Mouse (Mus musculus) forebrain, embryonic 15.5 days (tissue): ENCODE results near the gene Pkd1l1. TPM values are rescaled to one million over a fixed set of nuclear protein-coding genes. Genes with fewer than 3 reads are reported as not detected.
A peak's percentile ranks its signal among the peaks of the same experiment; 100 is the strongest.

Source experiments
- ATAC-seq: fragments of 200-750 bp; cut with Nextera tagmentation; replicated peaks from 2 replicates; pipeline ENCODE4 v1.8.0; 2017; ENCODE audit warnings: mild to moderate bottlenecking, moderate TSS enrichment, moderate library complexity
- H3K27ac ChIP-seq: fragments of 300-500 bp; sonication (generic); replicated peaks from 2 replicates; pipeline ENCODE4 v1.5.1; 2015; ENCODE audit warnings: mild to moderate bottlenecking, inconsistent platforms
- H3K27me3 ChIP-seq: fragments of 300-500 bp; sonication (generic); 2 replicates; pipeline ENCODE4 v1.6.1; 2015; ENCODE audit warnings: inconsistent platforms
- H3K36me3 ChIP-seq: fragments of 300-500 bp; sonication (generic); 2 replicates; pipeline ENCODE4 v1.6.1; 2015; ENCODE audit warnings: mild to moderate bottlenecking, inconsistent platforms
- H3K4me1 ChIP-seq: fragments of 300-500 bp; sonication (generic); 2 replicates; pipeline ENCODE4 v1.6.1; 2015; ENCODE audit warnings: inconsistent platforms
- H3K4me2 ChIP-seq: fragments of 300-500 bp; sonication (generic); replicated peaks from 2 replicates; pipeline ENCODE4 v1.6.1; 2015; ENCODE audit warnings: mild to moderate bottlenecking, inconsistent platforms
- H3K4me3 ChIP-seq: fragments of 300-500 bp; sonication (generic); 2 replicates; pipeline ENCODE4 v1.5.1; 2015; ENCODE audit warnings: mild to moderate bottlenecking, inconsistent platforms
- H3K9ac ChIP-seq: fragments of 300-500 bp; sonication (generic); replicated peaks from 2 replicates; pipeline ENCODE4 v1.6.1; 2015; ENCODE audit warnings: mild to moderate bottlenecking, inconsistent platforms
- H3K9me3 ChIP-seq: fragments of 300-500 bp; sonication (generic); 2 replicates; pipeline ENCODE4 v1.6.1; 2016; ENCODE audit warnings: inconsistent platforms
- WGBS: fragments of 180-500 bp; shearing (Covaris S2); methylation state at CpG from one replicate; pipeline ENCODE4 v1.1.7; 2015; ENCODE audit warnings: mixed read lengths; 5-methylcytosine and 5-hydroxymethylcytosine counted together
- polyA plus RNA-seq: library from polyadenylated mRNA; unstranded; fragments of >200 nt; fragmentation: Nextera tagmentation; extraction: Ambion mirVana; gene quantifications from 2 replicates; pipeline ENCODE4 v1.2.1, GENCODE M21; 2015

The Pkd1l1 gene
- polyA plus RNA-seq, 1 experiment from 2014 or later = 0.27 TPM

- 0 out of 2 replicates have a peak, but pooled peaks cover 3% of the 10 kb centered on the region for H3K4me1 ChIP-seq
- 5% methylated on average over 5 of the region's 5 CpGs for WGBS
- H3K27ac ChIP-seq = no peak overlapping the region
- no peak overlapping the region for H3K9ac ChIP-seq
- H3K4me3 ChIP-seq = no peak overlapping the region
- H3K27me3 ChIP-seq = no peaks in the 10 kb centered on the region
- no peak overlapping the region for H3K4me2 ChIP-seq
- ATAC-seq = no peak
- H3K9me3 ChIP-seq = no peaks in the 10 kb centered on the region
- no peaks in the 10 kb centered on the region for H3K36me3 ChIP-seq
These were observed 161.5 kb downstream of the Pkd1l1 start for GRCm38 (mm10) chr11:8811506-8812100.

GRCm38 (mm10) chr11:8809644-8810043 is 163.4 kb downstream of the Pkd1l1 start:
- Histone ChIP-seq H3K9ac (no peak overlapping the region), H3K27ac (no peak overlapping the region), H3K27me3 (no peaks in the 10 kb centered on the region), H3K4me2 (no peak overlapping the region), H3K4me1 (0 out of 2 replicates have a peak, but pooled peaks cover 3% of the 10 kb centered on the region), H3K9me3 (no peaks in the 10 kb centered on the region), H3K4me3 (no peak overlapping the region), H3K36me3 (no peaks in the 10 kb centered on the region)
- no peak for ATAC-seq
- WGBS = 70% methylated on average over 1 of the region's 1 CpGs

GRCm38 (mm10) chr11:8807009-8807408 is 166.1 kb downstream of the Pkd1l1 start:
- H3K27me3 ChIP-seq = no peaks in the 10 kb centered on the region
- 55% methylated on average over 4 of the region's 4 CpGs for WGBS
- H3K4me2 ChIP-seq = no peak overlapping the region
- ATAC-seq = 0 out of 2 replicates have a peak, but pooled peaks have one; percentile 53
- 0 out of 2 replicates have a peak, but pooled peaks cover 3% of the 10 kb centered on the region for H3K4me1 ChIP-seq
- H3K9ac ChIP-seq = no peak overlapping the region
- H3K27ac ChIP-seq = no peak overlapping the region
- H3K4me3 ChIP-seq = no peak overlapping the region
- H3K9me3 ChIP-seq = no peaks in the 10 kb centered on the region
- H3K36me3 ChIP-seq = no peaks in the 10 kb centered on the region

- no peaks in the 10 kb centered on the region for H3K36me3 ChIP-seq
- no peak overlapping the region for H3K9ac ChIP-seq
- H3K4me1 ChIP-seq = no peaks in the 10 kb centered on the region
- H3K4me3 ChIP-seq = no peak overlapping the region
- no peak overlapping the region for H3K4me2 ChIP-seq
- H3K27me3 ChIP-seq = no peaks in the 10 kb centered on the region
- H3K27ac ChIP-seq = no peak overlapping the region
- WGBS = 57% methylated on average over 3 of the region's 3 CpGs
- ATAC-seq = no peak
- H3K9me3 ChIP-seq = no peaks in the 10 kb centered on the region
These were observed 168.9 kb downstream of the Pkd1l1 start for GRCm38 (mm10) chr11:8804178-8804577.

GRCm38 (mm10) chr11:8797486-8797885 is 175.6 kb downstream of the Pkd1l1 start:
- no peak for ATAC-seq
- Histone ChIP-seq H3K4me3 (no peak overlapping the region), H3K36me3 (no peaks in the 10 kb centered on the region)

GRCm38 (mm10) chr11:8795031-8795430 is 178.0 kb downstream of the Pkd1l1 start:
- no peaks in the 10 kb centered on the region for H3K4me1 ChIP-seq
- ATAC-seq = no peak
- 95% methylated on average over 3 of the region's 3 CpGs for WGBS
- H3K27ac ChIP-seq = no peak overlapping the region
- H3K4me3 ChIP-seq = no peak overlapping the region
- H3K4me2 ChIP-seq = no peak overlapping the region
- no peaks in the 10 kb centered on the region for H3K36me3 ChIP-seq
- no peaks in the 10 kb centered on the region for H3K27me3 ChIP-seq
- H3K9me3 ChIP-seq = no peaks in the 10 kb centered on the region
- H3K9ac ChIP-seq = no peak overlapping the region

More at GRCm38 (mm10) chr11:8797486-8797885, 175.6 kb downstream of the Pkd1l1 start:
- Histone ChIP-seq H3K4me1 (no peaks in the 10 kb centered on the region), H3K27ac (no peak overlapping the region), H3K27me3 (no peaks in the 10 kb centered on the region), H3K9ac (no peak overlapping the region), H3K4me2 (no peak overlapping the region), H3K9me3 (no peaks in the 10 kb centered on the region)
- 94% methylated on average over 5 of the region's 5 CpGs for WGBS

- H3K4me1 ChIP-seq = no peaks in the 10 kb centered on the region
- no peak overlapping the region for H3K9ac ChIP-seq
- no peak overlapping the region for H3K27ac ChIP-seq
- no peak overlapping the region for H3K4me2 ChIP-seq
- no peak overlapping the region for H3K4me3 ChIP-seq
- 70% methylated on average over 2 of the region's 2 CpGs for WGBS
- no peaks in the 10 kb centered on the region for H3K9me3 ChIP-seq
- ATAC-seq = no peak
- H3K27me3 ChIP-seq = no peaks in the 10 kb centered on the region
- H3K36me3 ChIP-seq = no peaks in the 10 kb centered on the region
These were observed 180.9 kb downstream of the Pkd1l1 start for GRCm38 (mm10) chr11:8792146-8792545.

GRCm38 (mm10) chr11:8789186-8789585 is 183.9 kb downstream of the Pkd1l1 start:
- H3K36me3 ChIP-seq = no peaks in the 10 kb centered on the region
- H3K9ac ChIP-seq = no peak overlapping the region
- no peak overlapping the region for H3K4me2 ChIP-seq
- no peak overlapping the region for H3K27ac ChIP-seq
- no peak for ATAC-seq
- H3K27me3 ChIP-seq = no peaks in the 10 kb centered on the region
- H3K4me1 ChIP-seq = no peaks in the 10 kb centered on the region
- H3K9me3 ChIP-seq = no peaks in the 10 kb centered on the region
- no peak overlapping the region for H3K4me3 ChIP-seq
- 90% methylated on average over 5 of the region's 5 CpGs for WGBS

GRCm38 (mm10) chr11:8787604-8788003 is 185.5 kb downstream of the Pkd1l1 start:
- H3K9me3 ChIP-seq = no peaks in the 10 kb centered on the region
- H3K4me3 ChIP-seq = no peak overlapping the region
- 91% methylated on average over 3 of the region's 3 CpGs for WGBS
- no peak overlapping the region for H3K27ac ChIP-seq
- H3K36me3 ChIP-seq = no peaks in the 10 kb centered on the region
- no peaks in the 10 kb centered on the region for H3K27me3 ChIP-seq
- no peaks in the 10 kb centered on the region for H3K4me1 ChIP-seq
- no peak overlapping the region for H3K4me2 ChIP-seq
- ATAC-seq = no peak
- no peak overlapping the region for H3K9ac ChIP-seq

GRCm38 (mm10) chr11:8784413-8784812 is 188.7 kb downstream of the Pkd1l1 start:
- 87% methylated on average over 4 of the region's 4 CpGs for WGBS
- ATAC-seq = no peak

GRCm38 (mm10) chr11:8782141-8782465 is 191.0 kb downstream of the Pkd1l1 start:
- Histone ChIP-seq H3K27ac (no peak overlapping the region), H3K4me2 (no peak overlapping the region), H3K36me3 (no peaks in the 10 kb centered on the region), H3K4me1 (no peaks in the 10 kb centered on the region), H3K9ac (no peak overlapping the region), H3K4me3 (no peak overlapping the region), H3K9me3 (no peaks in the 10 kb centered on the region), H3K27me3 (no peaks in the 10 kb centered on the region)
- 86% methylated on average over 3 of the region's 3 CpGs for WGBS
- no peak for ATAC-seq

More at GRCm38 (mm10) chr11:8784413-8784812, 188.7 kb downstream of the Pkd1l1 start:
- no peaks in the 10 kb centered on the region for H3K36me3 ChIP-seq
- H3K9ac ChIP-seq = no peak overlapping the region
- no peak overlapping the region for H3K4me3 ChIP-seq
- no peaks in the 10 kb centered on the region for H3K4me1 ChIP-seq
- no peak overlapping the region for H3K4me2 ChIP-seq
- no peak overlapping the region for H3K27ac ChIP-seq
- H3K27me3 ChIP-seq = no peaks in the 10 kb centered on the region
- no peaks in the 10 kb centered on the region for H3K9me3 ChIP-seq

GRCm38 (mm10) chr11:8781308-8782140 is 191.5 kb downstream of the Pkd1l1 start:
- Histone ChIP-seq H3K4me1 (no peaks in the 10 kb centered on the region), H3K4me2 (no peak overlapping the region), H3K9ac (no peak overlapping the region), H3K4me3 (no peak overlapping the region), H3K36me3 (no peaks in the 10 kb centered on the region), H3K27me3 (no peaks in the 10 kb centered on the region), H3K9me3 (no peaks in the 10 kb centered on the region), H3K27ac (no peak overlapping the region)
- no peak for ATAC-seq
- 88% methylated on average over 10 of the region's 10 CpGs for WGBS
